ENCODE assay signal across 19 mouse cellular contexts in genomic region chr6:127971931-127972330, GRCm38 (mm10).
A peak's percentile ranks its signal among the peaks of the same experiment; 100 is the strongest.
DNase-seq lines count a peak whose midpoint lies in the region; ATAC-seq and TF ChIP-seq lines count a peak whose summit lies in the region.
"Had no signal": no experiment of that assay in that cellular context is flagged by ENCODE, and none has a peak within 500 bp of the region (broad histone marks: within the 10 kb centered on the region; RNA-seq: fewer than 3 reads in every experiment).

No protein-coding gene starts in this region.

- peaks cover 64% of the 10 kb centered on the region for H3K4me1 ChIP-seq in heart, embryonic 13.5 days
- peaks cover 46% of the 10 kb centered on the region for H3K4me1 ChIP-seq in heart, embryonic 11.5 days (ENCODE audit: control insufficient read depth, insufficient read depth, low read length)
- no peaks in the 10 kb centered on the region; the same call in 1 of the 2 replicates for H3K4me1 ChIP-seq in thymus, adult 2 months (replicated peaks; ENCODE audit: control insufficient read depth, insufficient read depth, low read length)

- peak overlapping the region; percentile 62; the same call in 1 of the 2 replicates for H3K9ac ChIP-seq in heart, embryonic 13.5 days
- H3K9ac ChIP-seq in heart, embryonic 11.5 days (ENCODE audit: low read depth, low read length), result no peak overlapping the region
- H3K9ac ChIP-seq: embryonic facial prominence, embryonic 13.5 days; embryonic facial prominence, embryonic 15.5 days; forebrain, embryonic 13.5 days; forebrain, embryonic 15.5 days; forebrain, postnatal 0 days had no signal

- H3K36me3 ChIP-seq in heart, embryonic 13.5 days, result no peaks in the 10 kb centered on the region; the same call in 1 of the 2 replicates
- H3K36me3 ChIP-seq in heart, embryonic 11.5 days (ENCODE audit: control insufficient read depth, insufficient read depth, low read length), result no peaks in the 10 kb centered on the region
- H3K36me3 ChIP-seq in thymus, adult 2 months (ENCODE audit: control insufficient read depth, insufficient read depth, low read length), result no peaks in the 10 kb centered on the region
- H3K36me3 ChIP-seq: forebrain, embryonic 15.5 days had no signal

- ATAC-seq in heart, embryonic 13.5 days (ENCODE audit: extremely low read depth, insufficient number of reproducible peaks, low FRiP score, low TSS enrichment), result no peak
- no peak for ATAC-seq in heart, embryonic 11.5 days (replicated peaks; ENCODE audit: insufficient number of reproducible peaks, low FRiP score, low TSS enrichment)
- ATAC-seq: forebrain, embryonic 13.5 days; forebrain, embryonic 15.5 days; forebrain, postnatal 0 days had no signal

- TF ChIP-seq POLR2A in thymus, adult 2 months (IDR thresholded peaks at IDR 0.05; ENCODE audit: control insufficient read depth, extremely low read depth, insufficient read depth, low read length, poor library complexity), result no peak

- no peak overlapping the region for H3K27ac ChIP-seq in heart, embryonic 13.5 days (replicated peaks)
- no peak overlapping the region for H3K27ac ChIP-seq in heart, embryonic 11.5 days (ENCODE audit: low read depth, low read length)
- no peak overlapping the region for H3K27ac ChIP-seq in thymus, adult 2 months (ENCODE audit: control insufficient read depth, insufficient read depth, low read length)
- H3K27ac ChIP-seq: embryonic facial prominence, embryonic 13.5 days; embryonic facial prominence, embryonic 15.5 days; forebrain, embryonic 13.5 days; forebrain, embryonic 15.5 days had no signal

- H3K4me2 ChIP-seq in heart, embryonic 13.5 days, result no peak overlapping the region
- no peak overlapping the region for H3K4me2 ChIP-seq in heart, embryonic 11.5 days
- H3K4me2 ChIP-seq: embryonic facial prominence, embryonic 13.5 days; embryonic facial prominence, embryonic 15.5 days; forebrain, embryonic 13.5 days; forebrain, embryonic 15.5 days had no signal

- H3K27me3 ChIP-seq in heart, embryonic 13.5 days (replicated peaks), result no peaks in the 10 kb centered on the region
- no peaks in the 10 kb centered on the region for H3K27me3 ChIP-seq in heart, embryonic 11.5 days (ENCODE audit: control insufficient read depth, insufficient read depth, low read length)
- no peaks in the 10 kb centered on the region for H3K27me3 ChIP-seq in thymus, adult 2 months (ENCODE audit: control insufficient read depth, insufficient read depth, low read length)
- H3K27me3 ChIP-seq: embryonic facial prominence, embryonic 13.5 days; embryonic facial prominence, embryonic 15.5 days; forebrain, embryonic 13.5 days; forebrain, embryonic 15.5 days had no signal

- 76% methylated on average over 5 of the region's 5 CpGs for WGBS in heart, embryonic 13.5 days
- 80% methylated on average over 5 of the region's 5 CpGs for WGBS in heart, embryonic 11.5 days (ENCODE audit: insufficient replicate concordance)
- 91% methylated on average over 5 of the region's 5 CpGs for WGBS in thymus, adult 2 months

- no peak for TF ChIP-seq CTCF in thymus, adult 2 months (IDR thresholded peaks at IDR 0.05; ENCODE audit: borderline replicate concordance, control insufficient read depth, extremely low read depth, insufficient read depth, low read length, poor library complexity)

- H3K9me3 ChIP-seq in heart, embryonic 13.5 days, result no peaks in the 10 kb centered on the region
- H3K9me3 ChIP-seq in heart, embryonic 11.5 days (replicated peaks; ENCODE audit: control insufficient read depth, low read length), result no peaks in the 10 kb centered on the region
- H3K9me3 ChIP-seq: embryonic facial prominence, embryonic 13.5 days; embryonic facial prominence, embryonic 15.5 days; forebrain, embryonic 13.5 days; forebrain, embryonic 15.5 days had no signal

- DNase-seq in 3T3-L1 (ENCODE audit: low read depth, low spot score) (peak; percentile 65), NIH3T3 (ENCODE audit: low read depth) (peak; percentile 54)
- no peak for DNase-seq in right cerebral cortex, postnatal 4 days
- DNase-seq in spleen, postnatal 36 days (ENCODE audit: low spot score in 2 of 2), result no peak
- no peak for DNase-seq in thymus, adult 2 months
- DNase-seq: adrenal gland, adult 2 months; adrenal gland, postnatal 10 days; adrenal gland, postnatal 25 days; cerebellum, adult 9-10 months; cerebellum, postnatal 14 days; embryo, embryonic 11 days; forebrain, postnatal 0 days had no signal

- H3K4me3 ChIP-seq in heart, embryonic 13.5 days, result no peak overlapping the region
- H3K4me3 ChIP-seq in heart, embryonic 11.5 days (ENCODE audit: low read depth, low read length), result no peak overlapping the region
- H3K4me3 ChIP-seq in thymus, adult 2 months (ENCODE audit: control insufficient read depth, insufficient read depth, low read length), result no peak overlapping the region
- H3K4me3 ChIP-seq: embryonic facial prominence, embryonic 13.5 days; embryonic facial prominence, embryonic 15.5 days; erythroblast, embryonic 14.5 days; forebrain, embryonic 13.5 days; forebrain, embryonic 15.5 days had no signal

Comparison
In these comparisons a context has a peak if more than half of its experiments do, and no peak if none do; other contexts are left out.
1. DNase-seq: peak in 3T3-L1 (single experiment) and NIH3T3 (single experiment); none in right cerebral cortex, postnatal 4 days (single experiment), spleen, postnatal 36 days (0 of 2) and thymus, adult 2 months (single experiment).